Mouse (Mus musculus) adrenal gland (tissue): ENCODE measurements around the gene 1700018G05Rik.
"Not testable (repeated sequence)": the region's sequence is repeated elsewhere in the genome, so short reads cannot be mapped to it uniquely, and the experiment has no call there.

ENCODE experiments used
- intact Hi-C: fragments of 180-260 bp; cut with DNase I; formaldehyde crosslinking; loops from one replicate; pipeline ENCODE4 v1.15.1; 2025
- long read RNA-seq, 2 experiments: library from polyadenylated mRNA; unstranded; transcript quantifications; one replicate each; pipeline ENCODE4 v2.0.0; 2020; ENCODE audit warnings: borderline replicate concordance in 1 of 2; ENCODE audit not compliant: insufficient replicate concordance in 1 of 2

Gene 1700018G05Rik
- long read RNA-seq, experiment 1: 0 reads
- long read RNA-seq, experiment 2: 0 reads

GRCm38 (mm10) chrX:102928072-102928471 lies at the start of gene 1700018G05Rik:
TSS of gene 1700018G05Rik (plus strand) at chrX:102928372.
- intact Hi-C loops: not testable (repeated sequence)

- intact Hi-C loops: not testable (repeated sequence)
Observed at GRCm38 (mm10) chrX:102908587-102908986, 19.6 kb upstream of the 1700018G05Rik start, which contains the start of the genes Dmrtc1a and 1700011M02Rik. TSS of gene Dmrtc1a (minus strand) at chrX:102908687. TSS of gene 1700011M02Rik (plus strand) at chrX:102908905.

DNA sequence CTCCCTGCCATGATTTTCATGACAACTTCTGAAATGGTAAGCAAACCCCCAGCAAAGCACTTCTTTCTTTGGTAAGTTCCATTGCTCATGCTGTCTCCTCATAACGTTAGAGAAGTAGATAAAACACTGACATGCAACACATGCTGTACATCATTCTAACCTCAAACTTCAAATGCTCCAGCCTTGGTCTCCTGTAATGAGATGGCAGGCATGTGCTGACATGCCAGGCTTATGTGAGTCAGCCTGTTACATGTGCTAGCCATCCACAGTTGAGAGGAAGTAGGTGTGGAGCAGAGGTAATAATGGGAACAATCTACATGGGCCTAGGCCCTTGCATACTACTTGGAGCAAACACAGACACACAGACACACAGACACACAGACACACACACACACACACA lies 13.3 kb upstream of the 1700018G05Rik start:
- intact Hi-C loops: not testable (repeated sequence)

DNA sequence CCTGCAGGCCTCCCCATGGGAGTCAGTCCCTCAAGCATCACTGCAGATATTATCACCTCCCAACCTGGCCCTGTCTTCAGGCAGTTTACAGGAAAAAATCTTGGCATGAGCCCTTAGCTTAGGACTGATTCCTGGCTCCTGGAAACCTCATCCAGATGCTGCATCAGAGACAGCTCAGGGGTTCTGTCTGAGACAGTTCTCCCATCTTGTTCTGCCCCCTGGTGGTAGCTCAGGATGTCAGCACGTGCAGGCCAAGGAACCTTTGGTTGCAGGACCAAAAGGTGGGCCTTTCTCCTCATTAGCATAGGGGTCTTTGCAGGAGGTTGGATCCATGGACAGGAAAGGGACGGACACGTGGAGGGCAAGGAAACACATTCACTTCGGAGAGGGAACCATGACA lies 1.5 kb upstream of the 1700018G05Rik start:
- intact Hi-C loops: not testable (repeated sequence)

GRCm38 (mm10) chrX:102932992-102933570 lies 4.9 kb downstream of the 1700018G05Rik start:
- intact Hi-C loops: no loop called here

- intact Hi-C loops: no loop called here
Observed at GRCm38 (mm10) chrX:102933571-102934394, 5.6 kb downstream of the 1700018G05Rik start.

- intact Hi-C loops: no loop called here
Observed at GRCm38 (mm10) chrX:102934395-102934764, 6.2 kb downstream of the 1700018G05Rik start.

DNA sequence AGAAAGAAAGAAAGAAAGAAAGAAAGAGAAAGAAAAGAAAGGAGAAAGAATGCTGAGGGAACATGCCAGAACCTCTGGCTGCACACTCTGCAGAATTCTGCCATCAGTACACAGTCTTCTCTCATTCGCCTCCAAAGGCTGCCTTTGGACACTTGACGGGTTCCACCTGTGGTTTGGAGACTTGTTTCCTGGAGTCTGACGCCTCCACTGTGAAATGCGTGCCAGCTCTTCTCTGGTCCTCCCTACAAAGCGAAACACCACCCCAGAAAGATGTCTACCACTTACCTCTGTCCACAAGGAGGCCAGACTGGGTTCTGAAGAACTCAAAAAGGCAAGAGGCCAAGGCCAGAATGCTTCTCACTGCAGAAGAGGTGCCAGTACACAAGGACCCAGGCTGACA lies 8.6 kb downstream of the 1700018G05Rik start:
- intact Hi-C loops: no loop called here

GRCm38 (mm10) chrX:102950136-102950535 lies 22.0 kb downstream of the 1700018G05Rik start:
- intact Hi-C loops: not testable (repeated sequence)

DNA sequence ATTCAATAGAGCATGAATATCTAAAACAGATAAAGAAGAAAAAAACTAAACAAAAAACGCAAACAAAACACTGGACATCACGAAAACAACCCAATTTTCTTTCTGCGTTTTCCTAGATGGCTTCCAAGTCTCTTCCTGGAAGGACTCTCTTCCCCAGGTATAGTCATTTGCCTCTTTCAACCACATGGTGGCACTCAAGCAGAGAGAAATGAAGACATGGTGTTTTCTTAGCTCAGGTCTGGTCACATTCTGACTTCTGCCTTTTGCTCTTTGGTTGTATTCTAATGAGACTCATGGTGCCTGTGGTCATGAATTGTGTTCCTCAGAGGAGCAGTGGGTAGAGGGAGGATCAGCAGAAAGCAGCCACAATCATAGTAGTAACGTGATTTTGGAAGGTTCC lies 30.7 kb downstream of the 1700018G05Rik start:
- intact Hi-C loops: loop anchor here (2.0 kb wide), 1 partner anchor 150 kb away; no protein-coding TSS in a partner anchor

DNA sequence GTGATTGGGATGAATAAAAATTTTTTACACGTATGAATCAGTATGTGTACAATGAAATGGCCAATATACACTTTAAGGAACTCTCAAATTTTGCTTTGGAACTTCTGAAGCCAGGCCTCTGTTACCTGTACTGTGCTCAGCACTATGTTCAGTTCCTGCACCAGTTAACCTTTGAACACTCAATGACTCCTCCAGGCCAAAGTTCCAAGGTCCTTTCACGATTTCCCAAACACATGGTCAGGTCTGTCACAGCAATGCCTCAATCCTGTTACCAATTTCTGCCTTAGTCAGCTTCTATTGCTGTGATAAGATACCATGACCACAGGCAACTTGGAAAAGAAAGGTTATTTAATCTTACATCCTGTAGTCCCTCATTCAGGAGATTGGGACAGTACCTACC lies 32.4 kb downstream of the 1700018G05Rik start:
- intact Hi-C loops: no loop called here
